Mouse (Mus musculus) cortical plate, adult 2 months (tissue): Measurements from ENCODE around the gene Fgfr2.

Source experiments
- CTCF ChIP-seq: fragments of 200-500 bp; IDR thresholded peaks from 2 replicates; pipeline ENCODE4 v1.5.1; 2011; ENCODE audit warnings: mild to moderate bottlenecking, control low read depth, low read length; ENCODE audit not compliant: insufficient read depth; ENCODE audit errors: extremely low read depth
- POLR2A ChIP-seq: fragments of 200-500 bp; IDR thresholded peaks from 2 replicates; pipeline ENCODE4 v1.6.1; 2011; ENCODE audit warnings: mild to moderate bottlenecking, low read length, control low read depth; ENCODE audit not compliant: insufficient read depth; ENCODE audit errors: extremely low read depth

DNA sequence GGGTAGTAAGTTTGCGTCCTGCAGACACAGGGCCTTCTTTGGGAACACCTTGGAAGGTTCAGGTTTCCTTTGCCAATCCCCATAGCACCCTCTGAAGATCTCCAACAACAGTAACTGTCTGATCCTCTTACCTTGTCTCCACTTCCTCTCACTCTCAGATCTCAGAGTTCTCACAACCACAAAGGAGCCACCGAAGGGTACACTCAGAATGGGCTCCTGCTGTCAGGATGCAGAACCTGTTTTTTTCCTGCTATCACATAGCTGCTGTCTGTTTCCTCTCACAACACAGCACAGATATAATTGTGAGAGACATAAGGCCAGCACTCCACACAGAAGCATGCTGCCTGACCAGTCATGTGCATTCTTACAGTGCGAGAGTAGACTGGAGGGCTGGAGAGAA, 2086.8 kb downstream of the Fgfr2 start:
- TF ChIP-seq CTCF (no peak), POLR2A (no peak)
